Mouse (Mus musculus): ENCODE data around the gene Adarb2.

GRCm38 (mm10) chr13:8388541-8388940 is 185.9 kb downstream of the Adarb2 start:
- TF ChIP-seq CTCF (IDR thresholded peaks at IDR 0.05; ENCODE audit: control insufficient read depth, insufficient read depth, low read length) (no peak), POLR2A (IDR thresholded peaks at IDR 0.05; ENCODE audit: borderline replicate concordance, control insufficient read depth, low read depth, low read length) (no peak)
